Comparison of ENCODE assay signal across 20 mouse cellular contexts in genomic region chr6:117542431-117542830, GRCm38 (mm10).
"Had no signal": no experiment of that assay in that cellular context is flagged by ENCODE, and none has a peak within 500 bp of the region (broad histone marks: within the 10 kb centered on the region; RNA-seq: fewer than 3 reads in every experiment).

No protein-coding gene starts in this region.

- H3K27ac ChIP-seq: hindbrain, embryonic 13.5 days; hindbrain, embryonic 15.5 days; hindbrain, postnatal 0 days; kidney, embryonic 15.5 days; kidney, postnatal 0 days; limb, embryonic 13.5 days; limb, embryonic 15.5 days; liver, embryonic 12.5 days; liver, embryonic 14.5 days had no signal

- H3K9ac ChIP-seq: heart, embryonic 12.5 days; hindbrain, embryonic 13.5 days; hindbrain, embryonic 15.5 days; kidney, embryonic 15.5 days; limb, embryonic 13.5 days; limb, embryonic 15.5 days; liver, embryonic 12.5 days; liver, embryonic 14.5 days had no signal

- DNase-seq: gastrocnemius, postnatal 10 days; gastrocnemius, postnatal 36 days; heart, postnatal 10 days; kidney, adult 11 months; kidney, adult 2 months; kidney, adult 9 months; kidney, postnatal 14 days; kidney, postnatal 36 days; layer of hippocampus, postnatal 36 days; left cerebral cortex, postnatal 4 days had no signal

- H3K4me1 ChIP-seq: heart, embryonic 12.5 days; hindbrain, embryonic 13.5 days; hindbrain, embryonic 15.5 days; kidney, embryonic 15.5 days; limb, embryonic 13.5 days; limb, embryonic 15.5 days; liver, embryonic 12.5 days had no signal

- H3K27me3 ChIP-seq: heart, embryonic 12.5 days; hindbrain, embryonic 13.5 days; hindbrain, embryonic 15.5 days; limb, embryonic 13.5 days; limb, embryonic 15.5 days; liver, embryonic 12.5 days had no signal

- H3K36me3 ChIP-seq: heart, embryonic 12.5 days; hindbrain, embryonic 13.5 days; hindbrain, embryonic 15.5 days; kidney, embryonic 15.5 days; limb, embryonic 13.5 days; limb, embryonic 15.5 days; liver, embryonic 12.5 days had no signal

- H3K4me3 ChIP-seq: heart, embryonic 12.5 days; hindbrain, embryonic 13.5 days; hindbrain, embryonic 15.5 days; kidney, embryonic 15.5 days; limb, embryonic 13.5 days; limb, embryonic 15.5 days; liver, embryonic 12.5 days had no signal
